Mouse (Mus musculus) lung, embryonic 14.5 days (tissue): ENCODE measurements around the gene Olfr221. TPM values are rescaled to one million over a fixed set of nuclear protein-coding genes. Genes with fewer than 3 reads are reported as not detected.
A peak's percentile ranks its signal among the peaks of the same experiment; 100 is the strongest.

Source experiments
- ATAC-seq: fragments of 200-750 bp; cut with Nextera tagmentation; 2 replicates; pipeline ENCODE4 v1.8.0; 2017; ENCODE audit warnings: mild to moderate bottlenecking, moderate TSS enrichment, moderate library complexity; ENCODE audit not compliant: insufficient read depth
- DNase-seq: peaks from one replicate; pipeline ENCODE4 v3.0.0-alpha.2; 2015
- H3K27ac ChIP-seq: fragments of 300-500 bp; sonication (generic); 2 replicates; pipeline ENCODE4 v1.5.1; 2014; ENCODE audit warnings: low read depth, mild to moderate bottlenecking, moderate library complexity
- H3K27me3 ChIP-seq: fragments of 300-500 bp; sonication (generic); 2 replicates; pipeline ENCODE4 v1.6.1; 2014; ENCODE audit warnings: low read length, control low read depth; ENCODE audit not compliant: insufficient read depth
- H3K36me3 ChIP-seq: fragments of 300-500 bp; sonication (generic); 2 replicates; pipeline ENCODE4 v1.6.1; 2014; ENCODE audit warnings: control low read depth; ENCODE audit not compliant: insufficient read depth
- H3K4me1 ChIP-seq: fragments of 300-500 bp; sonication (generic); 2 replicates; pipeline ENCODE4 v1.6.1; 2014; ENCODE audit warnings: antibody characterized with exemption, control low read depth; ENCODE audit not compliant: insufficient read depth
- H3K4me2 ChIP-seq: fragments of 300-500 bp; sonication (generic); 2 replicates; pipeline ENCODE4 v1.6.1; 2014; ENCODE audit warnings: mild to moderate bottlenecking
- H3K4me3 ChIP-seq: fragments of 300-500 bp; sonication (generic); 2 replicates; pipeline ENCODE4 v1.5.1; 2014; ENCODE audit warnings: low read depth, low read length
- H3K9ac ChIP-seq: fragments of 300-500 bp; sonication (generic); 2 replicates; pipeline ENCODE4 v1.6.1; 2014
- H3K9me3 ChIP-seq: fragments of 300-500 bp; sonication (generic); 2 replicates; pipeline ENCODE4 v1.6.1; 2016; ENCODE audit warnings: low read depth, low read length, control low read depth
- CTCF ChIP-seq: IDR thresholded peaks from 2 replicates; pipeline ENCODE4 v1.5.1; 2016; ENCODE audit warnings: antibody characterized with exemption, low read depth
- WGBS: fragments of 180-500 bp; shearing (Covaris S2); extraction: QIAGEN DNeasy Blood & Tissue Kit; methylation state at CpG from one replicate; pipeline ENCODE4 v1.1.7; 2014; 5-methylcytosine and 5-hydroxymethylcytosine counted together
- polyA plus RNA-seq: library from polyadenylated mRNA; unstranded; fragments of >200 nt; fragmentation: Nextera tagmentation; extraction: Ambion mirVana; gene quantifications from 2 replicates; pipeline ENCODE4 v1.2.1, GENCODE M21; 2014

Gene Olfr221
- polyA plus RNA-seq, 1 experiment from 2014 or later = not detected

- Histone ChIP-seq H3K27me3 (no peaks in the 10 kb centered on the region), H3K36me3 (no peaks in the 10 kb centered on the region), H3K4me3 (peak overlapping the region; percentile 25), H3K9me3 (no peaks in the 10 kb centered on the region), H3K9ac (peak overlapping the region; percentile 21; the same call in 1 of the 2 replicates), H3K27ac (peak overlapping the region; percentile 89), H3K4me2 (peak overlapping the region; percentile 55), H3K4me1 (peaks cover 11% of the 10 kb centered on the region; the same call in 1 of the 2 replicates)
- peak; percentile 95 for DNase-seq
- 4% methylated on average over 23 of the region's 23 CpGs for WGBS
- peak; percentile 77 for TF ChIP-seq CTCF
- ATAC-seq = peak; percentile 33
Measured at GRCm38 (mm10) chr14:52022709-52023459, 19.4 kb downstream of the Olfr221 start.

GRCm38 (mm10) chr14:52022244-52022708 lies 20.0 kb downstream of the Olfr221 start:
- 59% methylated on average over 3 of the region's 3 CpGs for WGBS
- no peak for ATAC-seq
- no peak for TF ChIP-seq CTCF

GRCm38 (mm10) chr14:52021568-52022212 lies 20.6 kb downstream of the Olfr221 start:
- peak overlapping the region; percentile 100 for H3K27ac ChIP-seq
- H3K9me3 ChIP-seq = no peaks in the 10 kb centered on the region
- no peak overlapping the region for H3K4me2 ChIP-seq
- 87% methylated on average over 8 of the region's 8 CpGs for WGBS
- H3K4me1 ChIP-seq = peaks cover 11% of the 10 kb centered on the region; the same call in 1 of the 2 replicates
- H3K36me3 ChIP-seq = 0 out of 2 replicates have a peak, but pooled peaks cover 5% of the 10 kb centered on the region
- no peak overlapping the region for H3K4me3 ChIP-seq
- TF ChIP-seq CTCF = no peak
- ATAC-seq = no peak
- no peak overlapping the region for H3K9ac ChIP-seq
- no peak for DNase-seq
- no peaks in the 10 kb centered on the region for H3K27me3 ChIP-seq

More at GRCm38 (mm10) chr14:52022244-52022708, 20.0 kb downstream of the Olfr221 start:
- Histone ChIP-seq H3K9me3 (no peaks in the 10 kb centered on the region), H3K4me3 (no peak overlapping the region), H3K4me2 (peak overlapping the region; percentile 55), H3K27me3 (no peaks in the 10 kb centered on the region), H3K4me1 (peaks cover 11% of the 10 kb centered on the region; the same call in 1 of the 2 replicates), H3K27ac (peak overlapping the region; percentile 89), H3K9ac (no peak overlapping the region), H3K36me3 (no peaks in the 10 kb centered on the region)
- DNase-seq = no peak

- peaks cover 12% of the 10 kb centered on the region; the same call in 1 of the 2 replicates for H3K4me1 ChIP-seq
- ATAC-seq (no peak), DNase-seq (no peak)
- H3K4me3 ChIP-seq = peak overlapping the region; percentile 65; the same call in 1 of the 2 replicates
- H3K9me3 ChIP-seq = no peaks in the 10 kb centered on the region
- 52% methylated on average over 4 of the region's 4 CpGs for WGBS
- H3K36me3 ChIP-seq = 0 out of 2 replicates have a peak, but pooled peaks cover 6% of the 10 kb centered on the region
- H3K27ac ChIP-seq = peak overlapping the region; percentile 100
- no peak for TF ChIP-seq CTCF
- H3K27me3 ChIP-seq = no peaks in the 10 kb centered on the region
- H3K4me2 ChIP-seq = peak overlapping the region; percentile 81
- peak overlapping the region; percentile 89 for H3K9ac ChIP-seq
Measured at GRCm38 (mm10) chr14:52021138-52021529, 21.1 kb downstream of the Olfr221 start.

- peak; percentile 73 for TF ChIP-seq CTCF
- DNase-seq (peak; percentile 90), ATAC-seq (peak; percentile 59)
- H3K9me3 ChIP-seq = no peaks in the 10 kb centered on the region
- H3K4me3 ChIP-seq = peak within 1 kb of the TSS; percentile 65
- H3K27me3 ChIP-seq = no peaks in the 10 kb centered on the region
- 0 out of 2 replicates have a peak, but pooled peaks cover 6% of the 10 kb centered on the region for H3K36me3 ChIP-seq
- H3K27ac ChIP-seq = peak within 1 kb of the TSS; percentile 100
- H3K4me1 ChIP-seq = peaks cover 17% of the 10 kb centered on the region; the same call in 1 of the 2 replicates
- peak within 1 kb of the TSS; percentile 89 for H3K9ac ChIP-seq
- 6% methylated on average over 15 of the region's 15 CpGs for WGBS
- peak within 1 kb of the TSS; percentile 81 for H3K4me2 ChIP-seq
Measured at GRCm38 (mm10) chr14:52020486-52021137, 21.6 kb downstream of the Olfr221 start, which contains the start of gene Zfp219. TSS of gene Zfp219 (minus strand) at chr14:52020733.

- TF ChIP-seq CTCF = peak; percentile 71
- 0 out of 2 replicates have a peak, but pooled peaks cover 6% of the 10 kb centered on the region for H3K36me3 ChIP-seq
Measured at GRCm38 (mm10) chr14:52019590-52020340, 22.5 kb downstream of the Olfr221 start.

More at GRCm38 (mm10) chr14:52019590-52020340, 22.5 kb downstream of the Olfr221 start:
- Histone ChIP-seq H3K4me1 (peaks cover 21% of the 10 kb centered on the region; the same call in 1 of the 2 replicates), H3K27ac (peak overlapping the region; percentile 100), H3K9me3 (no peaks in the 10 kb centered on the region), H3K9ac (peak overlapping the region; percentile 89), H3K4me3 (peak overlapping the region; percentile 65), H3K27me3 (no peaks in the 10 kb centered on the region), H3K4me2 (peak overlapping the region; percentile 81)
- ATAC-seq = peak; percentile 88
- DNase-seq = peak; percentile 99
- under 1% methylated on average over 73 of the region's 74 CpGs for WGBS
